In genomic region chr11:37882717-37883116, GRCm38 (mm10) we compare ENCODE assay signal across 28 mouse cellular contexts.
DNase-seq lines count a peak whose midpoint lies in the region; ATAC-seq lines count a peak whose summit lies in the region.
"Had no signal": no experiment of that assay in that cellular context is flagged by ENCODE, and none has a peak within 500 bp of the region (broad histone marks: within the 10 kb centered on the region; RNA-seq: fewer than 3 reads in every experiment).

No protein-coding gene starts in this region.

- H3K4me1 ChIP-seq in kidney, embryonic 15.5 days = no peaks in the 10 kb centered on the region
- no peaks in the 10 kb centered on the region; the same call in 1 of the 2 replicates for H3K4me1 ChIP-seq in limb, embryonic 11.5 days (ENCODE audit: control insufficient read depth, insufficient read depth, low read length)
- H3K4me1 ChIP-seq in liver, embryonic 12.5 days = no peaks in the 10 kb centered on the region
- H3K4me1 ChIP-seq: embryonic facial prominence, embryonic 12.5 days; embryonic facial prominence, embryonic 15.5 days; heart, embryonic 12.5 days; heart, embryonic 15.5 days; hindbrain, embryonic 10.5 days; hindbrain, embryonic 13.5 days had no signal

- H3K27ac ChIP-seq in kidney, embryonic 15.5 days = no peak overlapping the region
- H3K27ac ChIP-seq in limb, embryonic 11.5 days (replicated peaks; ENCODE audit: low read depth, low read length) = no peak overlapping the region
- H3K27ac ChIP-seq in liver, embryonic 12.5 days = no peak overlapping the region
- H3K27ac ChIP-seq: embryonic facial prominence, embryonic 12.5 days; embryonic facial prominence, embryonic 15.5 days; heart, embryonic 15.5 days; hindbrain, embryonic 10.5 days; hindbrain, embryonic 13.5 days had no signal

- H3K36me3 ChIP-seq in kidney, embryonic 15.5 days = no peaks in the 10 kb centered on the region
- no peaks in the 10 kb centered on the region for H3K36me3 ChIP-seq in limb, embryonic 11.5 days (ENCODE audit: control insufficient read depth, insufficient read depth, low read length)
- no peaks in the 10 kb centered on the region for H3K36me3 ChIP-seq in liver, embryonic 12.5 days
- H3K36me3 ChIP-seq: embryonic facial prominence, embryonic 12.5 days; embryonic facial prominence, embryonic 15.5 days; G1E; heart, embryonic 12.5 days; heart, embryonic 15.5 days; hindbrain, embryonic 10.5 days; hindbrain, embryonic 13.5 days had no signal

- DNase-seq in kidney, postnatal 25 days = no peak
- peak; percentile 3 to 4 for DNase-seq in kidney, postnatal 4 days
- no peak for DNase-seq in kidney, postnatal 14 days
- peak; percentile 30 for DNase-seq in limb, embryonic 11.5 days (ENCODE audit: low spot score)
- DNase-seq in layer of hippocampus, adult 9-11 months = no peak
- DNase-seq: adrenal gland, postnatal 10 days; adrenal gland, postnatal 36 days; B cell, adult 2 months; cerebellum, adult 2 months; cerebellum, adult 9-11 months; cerebellum, postnatal 25 days; forebrain, postnatal 0 days; gastrocnemius, postnatal 25 days; heart, adult 18-20 months; heart, postnatal 10 days; heart, postnatal 36 days had no signal

- no peaks in the 10 kb centered on the region for H3K9me3 ChIP-seq in kidney, embryonic 15.5 days (replicated peaks)
- no peaks in the 10 kb centered on the region for H3K9me3 ChIP-seq in limb, embryonic 11.5 days (ENCODE audit: control insufficient read depth, low read length)
- no peaks in the 10 kb centered on the region for H3K9me3 ChIP-seq in liver, embryonic 12.5 days (replicated peaks)
- H3K9me3 ChIP-seq: embryonic facial prominence, embryonic 12.5 days; embryonic facial prominence, embryonic 15.5 days; G1E; heart, embryonic 12.5 days; heart, embryonic 15.5 days; hindbrain, embryonic 10.5 days; hindbrain, embryonic 13.5 days had no signal

- no peak overlapping the region for H3K4me2 ChIP-seq in kidney, embryonic 15.5 days
- no peak overlapping the region for H3K4me2 ChIP-seq in limb, embryonic 11.5 days (ENCODE audit: low read depth, severe bottlenecking)
- H3K4me2 ChIP-seq in liver, embryonic 12.5 days = no peak overlapping the region
- H3K4me2 ChIP-seq: embryonic facial prominence, embryonic 12.5 days; embryonic facial prominence, embryonic 15.5 days; heart, embryonic 12.5 days; heart, embryonic 15.5 days; hindbrain, embryonic 13.5 days had no signal

- peak; percentile 81 for ATAC-seq in kidney, embryonic 15.5 days (replicated peaks; ENCODE audit: low FRiP score)
- ATAC-seq in limb, embryonic 11.5 days (ENCODE audit: insufficient number of reproducible peaks, low FRiP score, low TSS enrichment, low read depth) = no peak
- no peak for ATAC-seq in liver, embryonic 12.5 days
- ATAC-seq: forebrain, embryonic 14.5 days; forebrain, postnatal 0 days; Patski had no signal

- H3K4me3 ChIP-seq in kidney, embryonic 15.5 days (replicated peaks) = no peak overlapping the region
- H3K4me3 ChIP-seq in limb, embryonic 11.5 days (ENCODE audit: low read depth, low read length) = no peak overlapping the region
- no peak overlapping the region for H3K4me3 ChIP-seq in liver, embryonic 12.5 days
- H3K4me3 ChIP-seq: embryonic facial prominence, embryonic 12.5 days; embryonic facial prominence, embryonic 15.5 days; heart, embryonic 12.5 days; heart, embryonic 15.5 days; hindbrain, embryonic 10.5 days; hindbrain, embryonic 13.5 days had no signal

- 31% methylated on average over 4 of the region's 4 CpGs for WGBS in kidney, embryonic 15.5 days
- 24% methylated on average over 4 of the region's 4 CpGs for WGBS in limb, embryonic 11.5 days
- 61% methylated on average over 4 of the region's 4 CpGs for WGBS in liver, embryonic 12.5 days (ENCODE audit: insufficient replicate concordance)

- H3K9ac ChIP-seq in kidney, embryonic 15.5 days = no peak overlapping the region
- no peak overlapping the region for H3K9ac ChIP-seq in limb, embryonic 11.5 days (ENCODE audit: low read length)
- no peak overlapping the region for H3K9ac ChIP-seq in liver, embryonic 12.5 days
- H3K9ac ChIP-seq: embryonic facial prominence, embryonic 12.5 days; embryonic facial prominence, embryonic 15.5 days; forebrain, postnatal 0 days; heart, embryonic 12.5 days; heart, embryonic 15.5 days; hindbrain, embryonic 13.5 days had no signal

- H3K27me3 ChIP-seq in kidney, embryonic 15.5 days = no peaks in the 10 kb centered on the region
- no peaks in the 10 kb centered on the region for H3K27me3 ChIP-seq in limb, embryonic 11.5 days (ENCODE audit: control insufficient read depth, insufficient read depth, low read length)
- no peaks in the 10 kb centered on the region for H3K27me3 ChIP-seq in liver, embryonic 12.5 days (replicated peaks)
- H3K27me3 ChIP-seq: CH12.LX; embryonic facial prominence, embryonic 12.5 days; embryonic facial prominence, embryonic 15.5 days; heart, embryonic 12.5 days; heart, embryonic 15.5 days; hindbrain, embryonic 13.5 days had no signal

Comparison
In these comparisons a context has a peak if more than half of its experiments do, and no peak if none do; other contexts are left out.
1. DNase-seq: peak in kidney, postnatal 4 days (2 of 2) and limb, embryonic 11.5 days (single experiment); none in kidney, postnatal 25 days (0 of 2), kidney, postnatal 14 days (single experiment) and layer of hippocampus, adult 9-11 months (single experiment).